Mouse (Mus musculus) intestine, embryonic 16.5 days (tissue): Measurements from ENCODE around the gene Chrng. TPM values are rescaled to one million over a fixed set of nuclear protein-coding genes. Genes with fewer than 3 reads are reported as not detected.
A peak's percentile ranks its signal among the peaks of the same experiment; 100 is the strongest.

Source experiments
- ATAC-seq: fragments of 200-750 bp; cut with Nextera tagmentation; 2 replicates; pipeline ENCODE4 v1.8.0; 2017; ENCODE audit warnings: moderate TSS enrichment, moderate library complexity
- H3K27ac ChIP-seq: fragments of 300-500 bp; sonication (generic); 2 replicates; pipeline ENCODE4 v1.5.1; 2014; ENCODE audit warnings: mild to moderate bottlenecking, low read length
- H3K27me3 ChIP-seq: fragments of 300-500 bp; sonication (generic); replicated peaks from 2 replicates; pipeline ENCODE4 v1.6.1; 2014; ENCODE audit warnings: low read length, control low read depth, mixed read lengths; ENCODE audit not compliant: control insufficient read depth, insufficient read depth
- H3K36me3 ChIP-seq: fragments of 300-500 bp; sonication (generic); 2 replicates; pipeline ENCODE4 v1.6.1; 2014; ENCODE audit warnings: low read length, control low read depth; ENCODE audit not compliant: control insufficient read depth, insufficient read depth
- H3K4me1 ChIP-seq: fragments of 300-500 bp; sonication (generic); 2 replicates; pipeline ENCODE4 v1.6.1; 2014; ENCODE audit warnings: low read length, control low read depth, mixed read lengths; ENCODE audit not compliant: control insufficient read depth, insufficient read depth
- H3K4me2 ChIP-seq: fragments of 300-500 bp; sonication (generic); 2 replicates; pipeline ENCODE4 v1.6.1; 2014; ENCODE audit warnings: low read depth, low read length, control low read depth
- H3K4me3 ChIP-seq: fragments of 300-500 bp; sonication (generic); 2 replicates; pipeline ENCODE4 v1.5.1; 2014; ENCODE audit warnings: mild to moderate bottlenecking, low read length
- H3K9ac ChIP-seq: fragments of 300-500 bp; sonication (generic); 2 replicates; pipeline ENCODE4 v1.6.1; 2014; ENCODE audit warnings: low read depth, low read length
- H3K9me3 ChIP-seq: fragments of 300-500 bp; sonication (generic); 2 replicates; pipeline ENCODE4 v1.6.1; 2016; ENCODE audit warnings: low read length, control low read depth; ENCODE audit not compliant: control insufficient read depth
- WGBS: fragments of 180-500 bp; shearing (Covaris S2); extraction: QIAGEN DNeasy Blood & Tissue Kit; methylation state at CpG from one replicate; pipeline ENCODE4 v1.1.7; 2014; 5-methylcytosine and 5-hydroxymethylcytosine counted together
- polyA plus RNA-seq: library from polyadenylated mRNA; unstranded; fragments of >200 nt; fragmentation: Nextera tagmentation; extraction: Ambion mirVana; gene quantifications from 2 replicates; pipeline ENCODE4 v1.2.1, GENCODE M21; 2015

Gene Chrng
- polyA plus RNA-seq, 1 experiment from 2014 or later: 0.13 TPM

GRCm38 (mm10) chr1:87232197-87232596 lies 27.7 kb downstream of the Chrng start:
- peaks cover 14% of the 10 kb centered on the region; the same call in 1 of the 2 replicates for H3K36me3 ChIP-seq
- H3K4me2 ChIP-seq: no peak overlapping the region
- H3K27me3 ChIP-seq: no peaks in the 10 kb centered on the region
- no peaks in the 10 kb centered on the region for H3K9me3 ChIP-seq
- H3K4me1 ChIP-seq: no peaks in the 10 kb centered on the region
- no peak overlapping the region for H3K4me3 ChIP-seq
- 75% methylated on average over 7 of the region's 7 CpGs for WGBS
- no peak for ATAC-seq
- H3K9ac ChIP-seq: no peak overlapping the region
- no peak overlapping the region for H3K27ac ChIP-seq

- no peaks in the 10 kb centered on the region for H3K9me3 ChIP-seq
These were observed 34.6 kb downstream of the Chrng start for GRCm38 (mm10) chr1:87239056-87239455.

GRCm38 (mm10) chr1:87243021-87243420 lies 38.6 kb downstream of the Chrng start:
- Histone ChIP-seq H3K9me3 (no peaks in the 10 kb centered on the region), H3K4me3 (no peak overlapping the region), H3K27ac (no peak overlapping the region), H3K4me2 (no peak overlapping the region), H3K4me1 (no peaks in the 10 kb centered on the region), H3K27me3 (no peaks in the 10 kb centered on the region), H3K9ac (no peak overlapping the region), H3K36me3 (no peaks in the 10 kb centered on the region)
- WGBS: 89% methylated on average over 8 of the region's 8 CpGs
- ATAC-seq: no peak

More at GRCm38 (mm10) chr1:87239056-87239455, 34.6 kb downstream of the Chrng start:
- no peak overlapping the region for H3K4me2 ChIP-seq
- no peaks in the 10 kb centered on the region for H3K36me3 ChIP-seq
- no peaks in the 10 kb centered on the region for H3K27me3 ChIP-seq
- H3K9ac ChIP-seq: no peak overlapping the region
- 48% methylated on average over 8 of the region's 8 CpGs for WGBS
- H3K4me1 ChIP-seq: no peaks in the 10 kb centered on the region
- ATAC-seq: no peak
- H3K27ac ChIP-seq: no peak overlapping the region
- H3K4me3 ChIP-seq: no peak overlapping the region

GRCm38 (mm10) chr1:87245430-87245829 lies 41.0 kb downstream of the Chrng start:
- ATAC-seq: no peak
- Histone ChIP-seq H3K27ac (no peak overlapping the region), H3K4me1 (no peaks in the 10 kb centered on the region), H3K36me3 (no peaks in the 10 kb centered on the region), H3K27me3 (no peaks in the 10 kb centered on the region), H3K9ac (no peak overlapping the region), H3K4me3 (no peak overlapping the region), H3K9me3 (no peaks in the 10 kb centered on the region), H3K4me2 (no peak overlapping the region)
- 31% methylated on average over 1 of the region's 1 CpGs for WGBS

- no peak overlapping the region for H3K9ac ChIP-seq
- H3K4me3 ChIP-seq: no peak overlapping the region
- no peaks in the 10 kb centered on the region for H3K9me3 ChIP-seq
These were observed 41.7 kb downstream of the Chrng start for GRCm38 (mm10) chr1:87245929-87246815.

GRCm38 (mm10) chr1:87252040-87252609 lies 47.7 kb downstream of the Chrng start:
- no peaks in the 10 kb centered on the region for H3K36me3 ChIP-seq
- H3K9me3 ChIP-seq: no peaks in the 10 kb centered on the region
- H3K4me2 ChIP-seq: no peak overlapping the region
- WGBS: 62% methylated on average over 5 of the region's 5 CpGs
- no peaks in the 10 kb centered on the region for H3K4me1 ChIP-seq
- H3K27me3 ChIP-seq: no peaks in the 10 kb centered on the region
- no peak overlapping the region for H3K9ac ChIP-seq
- no peak overlapping the region for H3K27ac ChIP-seq
- no peak for ATAC-seq
- H3K4me3 ChIP-seq: no peak overlapping the region

More at GRCm38 (mm10) chr1:87245929-87246815, 41.7 kb downstream of the Chrng start:
- no peak overlapping the region for H3K27ac ChIP-seq
- H3K4me1 ChIP-seq: no peaks in the 10 kb centered on the region
- ATAC-seq: peak; percentile 86
- WGBS: 23% methylated on average over 22 of the region's 22 CpGs
- H3K36me3 ChIP-seq: no peaks in the 10 kb centered on the region
- no peaks in the 10 kb centered on the region for H3K27me3 ChIP-seq
- H3K4me2 ChIP-seq: peak overlapping the region; percentile 36

GRCm38 (mm10) chr1:87255173-87255572 lies 50.7 kb downstream of the Chrng start:
- ATAC-seq: no peak
- H3K4me1 ChIP-seq: no peaks in the 10 kb centered on the region
- no peak overlapping the region for H3K27ac ChIP-seq
- no peak overlapping the region for H3K4me3 ChIP-seq
- WGBS: 59% methylated on average over 4 of the region's 4 CpGs
- no peak overlapping the region for H3K4me2 ChIP-seq
- no peaks in the 10 kb centered on the region for H3K36me3 ChIP-seq
- peaks cover 23% of the 10 kb centered on the region for H3K27me3 ChIP-seq
- H3K9me3 ChIP-seq: no peaks in the 10 kb centered on the region
- no peak overlapping the region for H3K9ac ChIP-seq

- H3K9me3 ChIP-seq: no peaks in the 10 kb centered on the region
- no peak overlapping the region for H3K27ac ChIP-seq
- H3K27me3 ChIP-seq: peaks cover 33% of the 10 kb centered on the region
- no peak for ATAC-seq
- no peak overlapping the region for H3K4me2 ChIP-seq
- H3K4me1 ChIP-seq: no peaks in the 10 kb centered on the region
- no peaks in the 10 kb centered on the region for H3K36me3 ChIP-seq
- 16% methylated on average over 11 of the region's 11 CpGs for WGBS
- no peak overlapping the region for H3K9ac ChIP-seq
- no peak overlapping the region for H3K4me3 ChIP-seq
These were observed 53.2 kb downstream of the Chrng start for GRCm38 (mm10) chr1:87257691-87258090.

- H3K4me3 ChIP-seq: no peak overlapping the region
- H3K36me3 ChIP-seq: no peaks in the 10 kb centered on the region
- no peaks in the 10 kb centered on the region for H3K4me1 ChIP-seq
- no peaks in the 10 kb centered on the region for H3K9me3 ChIP-seq
- H3K4me2 ChIP-seq: 0 out of 2 replicates have a peak overlapping the region, but pooled peaks have one; percentile 8
- no peak for ATAC-seq
- H3K27ac ChIP-seq: no peak overlapping the region
- WGBS: 19% methylated on average over 14 of the region's 14 CpGs
- H3K9ac ChIP-seq: no peak overlapping the region
- peaks cover 37% of the 10 kb centered on the region for H3K27me3 ChIP-seq
These were observed 54.0 kb downstream of the Chrng start for GRCm38 (mm10) chr1:87258484-87258883.
